ENCODE assay signal across 30 mouse cellular contexts in the genomic region with DNA sequence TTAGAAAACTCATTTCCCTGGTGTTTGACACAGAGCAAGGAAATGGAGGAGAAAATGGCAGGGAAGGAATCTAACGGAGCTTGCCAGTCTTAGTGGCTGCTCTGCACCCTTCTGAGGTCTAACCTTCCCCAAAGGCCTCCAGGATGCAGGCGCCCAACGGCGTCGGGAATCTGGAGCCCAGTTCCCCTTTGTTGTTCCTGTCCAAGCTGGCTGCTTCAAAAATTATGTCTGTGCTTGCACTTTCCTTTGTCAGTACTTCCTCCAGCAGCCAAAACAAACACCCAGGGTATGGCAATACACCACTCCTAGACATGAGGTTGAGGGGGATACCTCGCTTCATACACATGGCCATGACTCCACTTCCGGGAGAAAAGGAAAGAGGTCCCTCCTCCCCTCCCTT. TPM values are rescaled to one million over a fixed set of nuclear protein-coding genes. Genes with fewer than 3 reads are reported as not detected.
A peak's percentile ranks its signal among the peaks of the same experiment; 100 is the strongest.
DNase-seq lines count a peak whose midpoint lies in the region; ATAC-seq and TF ChIP-seq lines count a peak whose summit lies in the region.
"Had no signal": no experiment of that assay in that cellular context is flagged by ENCODE, and none has a peak within 500 bp of the region (broad histone marks: within the 10 kb centered on the region; RNA-seq: fewer than 3 reads in every experiment).

No protein-coding gene starts in this region.

- ATAC-seq in midbrain, embryonic 13.5 days, result no peak
- ATAC-seq: activated CD4-positive, CD25-positive, alpha-beta regulatory T cell, adult 4 months; forebrain, embryonic 14.5 days; intestine, embryonic 15.5 days; midbrain, embryonic 15.5 days had no signal

- WGBS in kidney, adult 2 months, result 63% methylated on average over 7 of the region's 7 CpGs
- WGBS in macrophage (ENCODE audit: missing documents), result 4% methylated on average over 7 of the region's 7 CpGs
- WGBS in midbrain, embryonic 13.5 days, result 96% methylated on average over 7 of the region's 7 CpGs

- no peaks in the 10 kb centered on the region for H3K79me2 ChIP-seq in macrophage (ENCODE audit: inconsistent target)

- no peak for TF ChIP-seq POLR2A in kidney, adult 2 months (IDR thresholded peaks at IDR 0.05; ENCODE audit: low read depth, low read length)
- TF ChIP-seq POLR2A in bone marrow macrophage, adult 2 months (IDR thresholded peaks at IDR 0.05; ENCODE audit: borderline replicate concordance, low read depth, low read length), result no peak

- H3K4me1 ChIP-seq in kidney, adult 2 months (ENCODE audit: control insufficient read depth, insufficient read depth, low read length), result no peaks in the 10 kb centered on the region
- peaks cover 47% of the 10 kb centered on the region for H3K4me1 ChIP-seq in bone marrow macrophage, adult 2 months (ENCODE audit: control insufficient read depth, insufficient read depth, low read length)
- no peaks in the 10 kb centered on the region for H3K4me1 ChIP-seq in midbrain, embryonic 13.5 days (replicated peaks)
- H3K4me1 ChIP-seq: intestine, embryonic 15.5 days; midbrain, embryonic 15.5 days had no signal

- no peak overlapping the region for H3K4me3 ChIP-seq in gastrocnemius, adult 2 months
- no peak overlapping the region for H3K4me3 ChIP-seq in kidney, adult 2 months (ENCODE audit: insufficient read depth, low read depth, low read length)
- H3K4me3 ChIP-seq in bone marrow macrophage, adult 2 months (ENCODE audit: insufficient read depth, low read length), result no peak overlapping the region
- H3K4me3 ChIP-seq in macrophage (ENCODE audit: inconsistent target), result no peak overlapping the region
- H3K4me3 ChIP-seq in midbrain, embryonic 13.5 days (replicated peaks), result no peak overlapping the region
- H3K4me3 ChIP-seq: embryonic facial prominence, embryonic 12.5 days; erythroblast, embryonic 14.5 days; heart, adult 2 months; intestine, embryonic 15.5 days; kidney, embryonic 15.5 days; left cerebral cortex, adult 2 months; megakaryocyte, embryonic 14.5 days; midbrain, embryonic 15.5 days had no signal

- H3K36me3 ChIP-seq in kidney, adult 2 months (ENCODE audit: control insufficient read depth, insufficient read depth, low read length), result no peaks in the 10 kb centered on the region
- H3K36me3 ChIP-seq in macrophage (ENCODE audit: inconsistent target), result no peaks in the 10 kb centered on the region
- H3K36me3 ChIP-seq in midbrain, embryonic 13.5 days, result no peaks in the 10 kb centered on the region
- H3K36me3 ChIP-seq: embryonic facial prominence, embryonic 12.5 days; G1E; intestine, embryonic 15.5 days; kidney, embryonic 15.5 days; midbrain, embryonic 15.5 days had no signal

- H3K27ac ChIP-seq in gastrocnemius, adult 2 months, result no peak overlapping the region
- no peak overlapping the region for H3K27ac ChIP-seq in kidney, adult 2 months (ENCODE audit: insufficient read depth, low read depth, low read length)
- H3K27ac ChIP-seq in bone marrow macrophage, adult 2 months (ENCODE audit: insufficient read depth, low read depth, low read length), result peak overlapping the region; percentile 98
- H3K27ac ChIP-seq in macrophage, result peak overlapping the region; percentile 94
- H3K27ac ChIP-seq in midbrain, embryonic 13.5 days, result no peak overlapping the region
- H3K27ac ChIP-seq: embryonic facial prominence, embryonic 12.5 days; heart, adult 2 months; hindbrain, embryonic 14.5 days; intestine, embryonic 15.5 days; kidney, embryonic 15.5 days; left cerebral cortex, adult 2 months; liver, embryonic 14.5 days; midbrain, embryonic 15.5 days had no signal

- H3K4me2 ChIP-seq in midbrain, embryonic 13.5 days (replicated peaks), result no peak overlapping the region
- H3K4me2 ChIP-seq: embryonic facial prominence, embryonic 12.5 days; hindbrain, embryonic 14.5 days; intestine, embryonic 15.5 days; kidney, embryonic 15.5 days; midbrain, embryonic 15.5 days had no signal

- DNase-seq in gastrocnemius, adult 2 months, result peak; percentile 25
- DNase-seq in gastrocnemius, postnatal 10 days, result no peak
- peak; percentile 36 for DNase-seq in kidney, adult 2 months
- no peak for DNase-seq in kidney, adult 11 months
- DNase-seq in cerebellum, postnatal 4 days (ENCODE audit: low spot score in 2 of 2), result no peak
- DNase-seq: cerebellum, adult 8-10 months; left cerebral cortex, postnatal 4 days; right cerebral cortex, postnatal 25 days; thymus, adult 2 months had no signal

- H3K9me3 ChIP-seq in midbrain, embryonic 13.5 days, result no peaks in the 10 kb centered on the region
- H3K9me3 ChIP-seq: embryonic facial prominence, embryonic 12.5 days; G1E; intestine, embryonic 15.5 days; kidney, embryonic 15.5 days; megakaryocyte, embryonic 14.5 days; midbrain, embryonic 15.5 days had no signal

- no peak overlapping the region for H3K9ac ChIP-seq in midbrain, embryonic 13.5 days (replicated peaks)
- H3K9ac ChIP-seq: embryonic facial prominence, embryonic 12.5 days; hindbrain, embryonic 14.5 days; intestine, embryonic 15.5 days; kidney, embryonic 15.5 days; liver, embryonic 14.5 days; midbrain, embryonic 15.5 days had no signal

- TF ChIP-seq CTCF in gastrocnemius, adult 2 months (IDR thresholded peaks at IDR 0.05), result no peak
- no peak for TF ChIP-seq CTCF in kidney, adult 2 months (conservative IDR thresholded peaks at IDR 0.05; ENCODE audit: insufficient read depth, insufficient read length, low read depth, low read length)
- no peak for TF ChIP-seq CTCF in bone marrow macrophage, adult 2 months (IDR thresholded peaks at IDR 0.05; ENCODE audit: low read depth, low read length)

- H3K27me3 ChIP-seq in kidney, adult 2 months (replicated peaks; ENCODE audit: control insufficient read depth, insufficient read depth, low read length), result no peaks in the 10 kb centered on the region
- no peaks in the 10 kb centered on the region for H3K27me3 ChIP-seq in midbrain, embryonic 13.5 days
- H3K27me3 ChIP-seq: embryonic facial prominence, embryonic 12.5 days; intestine, embryonic 15.5 days; kidney, embryonic 15.5 days; megakaryocyte, embryonic 14.5 days; midbrain, embryonic 15.5 days had no signal

- intact Hi-C loops in gastrocnemius, adult 2 months (cut with DNase I), result no loop called here

RNA-seq across cellular contexts. Expression of a gene that starts 53.7 kb away (rescaled TPM):
- total RNA-seq in gastrocnemius, adult 2 months (2021), result not detected
- total RNA-seq in gastrocnemius, postnatal 10 days (2021), result not detected
- 0.38 TPM in 1 of 2 replicates, not detected in the other for polyA plus RNA-seq in kidney, adult 2 months (2012; rRNA removed)
- not detected in 2 replicates for polyA plus RNA-seq in bone marrow macrophage, adult 2 months (2012; ENCODE audit: insufficient read depth, insufficient read length, missing spikeins)
- not detected for total RNA-seq in macrophage (2018; cell fraction: chromatin; rRNA removed)
- not detected for total RNA-seq in macrophage (2018; cell fraction: cytosol; rRNA removed)
- not detected for total RNA-seq in macrophage (2018; cell fraction: nucleus; rRNA removed)
- not detected in 3 replicates for polyA plus RNA-seq in macrophage (2018)
- not detected in 2 replicates for polyA plus RNA-seq in midbrain, embryonic 13.5 days (2015; fragmentation: Nextera tagmentation; extraction: Ambion mirVana)
- total RNA-seq: adrenal gland, postnatal 4 days; G1E; heart, adult 2 months; heart, postnatal 10 days; neutrophil, adult 5-6 weeks had no signal
- polyA plus RNA-seq: activated CD4-positive, CD25-positive, alpha-beta regulatory T cell, adult 4 months; embryonic facial prominence, embryonic 12.5 days; erythroblast, embryonic 14.5 days; forebrain, embryonic 14.5 days; G1E; heart, adult 2 months; hindbrain, embryonic 14.5 days; intestine, embryonic 15.5 days; kidney, embryonic 15.5 days; liver, embryonic 14.5 days; lung, embryonic 16.5 days; midbrain, embryonic 15.5 days; stomach, embryonic 16.5 days; thymus, adult 2 months had no signal

Comparison
In these comparisons a context has a peak if more than half of its experiments do, and no peak if none do; other contexts are left out.
1. DNase-seq: peak in gastrocnemius, adult 2 months (single experiment) and kidney, adult 2 months (single experiment); none in gastrocnemius, postnatal 10 days (single experiment), kidney, adult 11 months (single experiment) and cerebellum, postnatal 4 days (0 of 2).
2. H3K27ac ChIP-seq: peak in bone marrow macrophage, adult 2 months (single experiment) and macrophage (single experiment); none in gastrocnemius, adult 2 months (single experiment), kidney, adult 2 months (single experiment) and midbrain, embryonic 13.5 days (single experiment).